Mouse (Mus musculus) kidney, embryonic 14.5 days (tissue): Measurements from ENCODE around the gene Arhgap17. TPM values are rescaled to one million over a fixed set of nuclear protein-coding genes. Genes with fewer than 3 reads are reported as not detected.

Experiments
- ATAC-seq: fragments of 200-750 bp; cut with Nextera tagmentation; 2 replicates; pipeline ENCODE4 v1.8.0; 2017; ENCODE audit warnings: moderate number of reproducible peaks, mild to moderate bottlenecking, moderate TSS enrichment, moderate library complexity; ENCODE audit not compliant: low FRiP score, low TSS enrichment
- H3K27ac ChIP-seq: fragments of 300-500 bp; sonication (generic); 2 replicates; pipeline ENCODE4 v1.5.1; 2014; ENCODE audit warnings: low read depth, mild to moderate bottlenecking, low read length, moderate library complexity, mixed read lengths
- H3K27me3 ChIP-seq: fragments of 300-500 bp; sonication (generic); 2 replicates; pipeline ENCODE4 v1.6.1; 2014; ENCODE audit warnings: mild to moderate bottlenecking, low read length; ENCODE audit not compliant: control insufficient read depth, insufficient read depth
- H3K36me3 ChIP-seq: fragments of 300-500 bp; sonication (generic); 2 replicates; pipeline ENCODE4 v1.6.1; 2014; ENCODE audit warnings: low read length, mixed read lengths; ENCODE audit not compliant: control insufficient read depth, insufficient read depth
- H3K4me1 ChIP-seq: fragments of 300-500 bp; sonication (generic); 2 replicates; pipeline ENCODE4 v1.6.1; 2014; ENCODE audit warnings: low read length, mixed read lengths; ENCODE audit not compliant: control insufficient read depth, insufficient read depth
- H3K4me2 ChIP-seq: fragments of 300-500 bp; sonication (generic); replicated peaks from 2 replicates; pipeline ENCODE4 v1.6.1; 2014; ENCODE audit warnings: low read depth, mild to moderate bottlenecking, low read length
- H3K4me3 ChIP-seq: fragments of 300-500 bp; sonication (generic); 2 replicates; pipeline ENCODE4 v1.5.1; 2014; ENCODE audit warnings: mild to moderate bottlenecking, low read length
- H3K9ac ChIP-seq: fragments of 300-500 bp; sonication (generic); 2 replicates; pipeline ENCODE4 v1.6.1; 2014; ENCODE audit warnings: low read depth, mild to moderate bottlenecking, low read length, moderate library complexity
- H3K9me3 ChIP-seq: fragments of 300-500 bp; sonication (generic); 2 replicates; pipeline ENCODE4 v1.6.1; 2016; ENCODE audit warnings: low read length; ENCODE audit not compliant: control insufficient read depth
- WGBS: fragments of 180-500 bp; shearing (Covaris S2); extraction: QIAGEN DNeasy Blood & Tissue Kit; methylation state at CpG from one replicate; pipeline ENCODE4 v1.1.7; 2014; 5-methylcytosine and 5-hydroxymethylcytosine counted together
- polyA plus RNA-seq: library from polyadenylated mRNA; unstranded; fragments of >200 nt; fragmentation: Nextera tagmentation; extraction: Ambion mirVana; gene quantifications from 2 replicates; pipeline ENCODE4 v1.2.1, GENCODE M21; 2014

Gene Arhgap17
- polyA plus RNA-seq, 1 experiment from 2014 or later = 31.2 TPM

DNA sequence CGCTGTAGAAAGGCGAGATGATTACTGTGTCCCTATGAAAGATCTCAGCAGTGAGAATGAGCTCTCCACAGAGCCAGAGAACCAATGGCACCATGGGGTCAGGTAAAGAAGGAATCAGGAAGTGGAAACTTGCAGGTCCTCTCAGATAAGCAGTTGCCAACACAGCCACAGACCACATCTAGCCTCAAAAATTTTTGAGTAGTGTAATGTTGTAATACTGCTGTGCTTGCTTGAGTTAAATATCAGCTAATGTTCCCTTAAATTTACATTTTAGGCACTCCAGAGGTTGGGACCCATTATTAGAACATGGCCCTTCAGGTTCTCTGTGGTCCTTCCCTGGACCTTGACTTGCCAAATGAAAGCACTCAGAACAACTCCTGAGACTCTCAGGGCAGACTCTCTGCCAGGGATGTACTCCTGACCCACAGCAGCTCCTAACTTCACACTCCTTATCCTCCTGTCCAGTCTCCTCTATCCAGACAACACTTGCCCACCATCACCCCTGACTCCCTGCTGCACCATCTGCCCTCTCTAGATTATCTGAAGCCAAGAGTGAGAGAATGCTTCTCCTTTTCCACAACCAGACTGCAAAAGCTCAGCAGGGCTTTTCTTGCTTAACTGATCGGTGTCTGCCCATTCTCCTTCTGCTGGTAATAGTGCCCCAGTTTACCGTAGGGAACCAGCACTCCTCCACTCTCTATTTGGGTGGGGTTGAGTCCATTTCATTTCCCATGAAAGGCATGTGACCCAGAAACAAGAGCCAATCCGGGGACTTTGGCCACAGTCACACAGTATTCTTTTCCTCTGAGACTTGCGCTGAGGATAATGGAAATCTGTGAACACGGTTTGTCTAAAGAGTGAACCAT, 3.6 kb downstream of the Arhgap17 start:
- no peak for ATAC-seq
- no peak overlapping the region for H3K4me2 ChIP-seq
- H3K27ac ChIP-seq = no peak overlapping the region
- no peaks in the 10 kb centered on the region; the same call in 1 of the 2 replicates for H3K36me3 ChIP-seq
- H3K27me3 ChIP-seq = no peaks in the 10 kb centered on the region
- WGBS = 87% methylated on average over 7 of the region's 7 CpGs
- no peak overlapping the region for H3K4me3 ChIP-seq
- no peak overlapping the region; the same call in 1 of the 2 replicates for H3K9ac ChIP-seq
- peaks cover 16% of the 10 kb centered on the region for H3K4me1 ChIP-seq
- no peaks in the 10 kb centered on the region for H3K9me3 ChIP-seq

DNA sequence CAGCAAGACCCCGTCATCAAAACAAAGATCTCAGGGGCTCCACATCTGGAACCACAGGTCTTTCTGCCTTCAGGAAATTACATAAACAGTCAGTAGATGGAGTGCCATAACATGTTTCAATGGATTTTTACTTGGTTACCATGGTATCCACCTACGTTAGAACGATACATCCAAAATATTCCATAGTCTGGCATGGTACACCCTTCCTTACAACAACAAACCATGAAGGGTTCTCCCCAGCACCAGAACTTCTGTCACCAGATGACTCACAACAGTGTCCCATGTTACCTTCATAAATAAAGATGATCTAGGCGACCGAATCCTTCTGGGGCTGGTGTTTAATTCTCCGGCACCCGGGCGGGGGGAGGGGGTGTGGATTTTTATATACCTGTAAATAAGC, 5.7 kb downstream of the Arhgap17 start:
- WGBS = 94% methylated on average over 8 of the region's 8 CpGs
- H3K4me2 ChIP-seq = no peak overlapping the region
- H3K4me1 ChIP-seq = peaks cover 16% of the 10 kb centered on the region
- no peaks in the 10 kb centered on the region for H3K9me3 ChIP-seq
- no peaks in the 10 kb centered on the region; the same call in 1 of the 2 replicates for H3K36me3 ChIP-seq
- H3K27ac ChIP-seq = no peak overlapping the region
- no peaks in the 10 kb centered on the region for H3K27me3 ChIP-seq
- no peak for ATAC-seq
- H3K9ac ChIP-seq = no peak overlapping the region
- H3K4me3 ChIP-seq = no peak overlapping the region

DNA sequence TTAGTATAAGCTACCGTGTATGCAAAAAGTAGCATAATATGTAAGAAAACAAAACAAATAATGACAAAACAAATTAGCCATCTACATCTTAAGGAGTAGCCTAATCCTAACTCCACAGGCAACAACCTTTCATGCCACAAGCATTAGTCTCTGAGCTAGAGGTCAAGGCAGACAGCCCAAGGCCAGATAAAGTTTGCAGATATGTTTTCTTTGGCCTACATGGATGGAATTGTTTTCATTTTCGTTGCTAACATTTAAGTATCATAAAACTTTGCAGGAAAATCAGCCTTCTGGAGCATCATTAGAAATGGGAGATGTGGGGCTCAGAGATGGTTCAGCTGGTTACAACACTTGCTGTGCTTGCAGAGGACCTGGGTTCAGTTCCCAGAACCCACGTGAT, 6.9 kb downstream of the Arhgap17 start:
- H3K4me3 ChIP-seq = no peak overlapping the region
- no peak overlapping the region for H3K9ac ChIP-seq
- peaks cover 8% of the 10 kb centered on the region for H3K4me1 ChIP-seq
- no peak overlapping the region for H3K4me2 ChIP-seq
- H3K9me3 ChIP-seq = no peaks in the 10 kb centered on the region
- no peak for ATAC-seq
- H3K27ac ChIP-seq = no peak overlapping the region
- WGBS = 77% methylated on average over 3 of the region's 3 CpGs
- H3K27me3 ChIP-seq = no peaks in the 10 kb centered on the region
- no peaks in the 10 kb centered on the region; the same call in 1 of the 2 replicates for H3K36me3 ChIP-seq

DNA sequence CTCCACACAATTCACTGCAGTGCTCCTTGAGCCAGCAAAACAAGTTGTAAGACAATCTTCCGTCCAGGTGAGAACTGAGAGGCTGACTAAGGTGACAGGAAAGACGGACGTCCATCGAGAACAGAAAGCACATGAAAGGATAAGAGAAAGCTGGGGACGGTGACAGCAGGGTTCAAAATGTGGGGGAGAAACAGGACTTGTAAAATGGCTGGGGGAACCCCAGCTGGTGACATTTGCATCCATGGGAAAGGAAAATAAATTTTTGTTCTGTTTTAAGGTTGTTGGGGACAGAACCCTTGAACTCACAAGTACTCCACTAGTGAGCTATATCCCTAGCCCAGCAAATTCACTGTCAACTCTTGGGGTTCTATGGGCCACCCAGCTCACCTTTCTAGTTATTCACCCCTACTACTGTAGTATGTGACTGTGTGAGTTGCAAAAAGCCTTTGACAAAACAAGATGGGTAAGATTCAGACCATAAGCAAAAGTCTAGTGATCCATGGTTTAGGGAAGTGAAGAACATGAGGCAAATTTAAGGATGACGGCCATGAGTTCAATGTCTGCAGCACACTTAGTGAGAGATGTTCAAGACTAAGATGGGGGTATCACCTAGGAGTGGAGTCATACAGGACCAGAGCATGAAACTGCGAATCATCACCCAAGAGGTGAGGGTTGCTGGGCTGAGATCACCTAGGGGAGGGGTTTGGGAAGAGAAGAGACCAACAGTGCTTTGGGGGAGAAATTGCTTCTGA, 8.3 kb downstream of the Arhgap17 start:
- no peak for ATAC-seq
- H3K27ac ChIP-seq = no peak overlapping the region
- H3K4me3 ChIP-seq = no peak overlapping the region
- whole genome bisulfite sequencing = 86% methylated on average over 7 of the region's 7 CpGs
- no peak overlapping the region for H3K9ac ChIP-seq
- H3K4me2 ChIP-seq = no peak overlapping the region
- no peaks in the 10 kb centered on the region for H3K4me1 ChIP-seq
- no peaks in the 10 kb centered on the region for H3K27me3 ChIP-seq
- no peaks in the 10 kb centered on the region for H3K9me3 ChIP-seq
- no peaks in the 10 kb centered on the region; the same call in 1 of the 2 replicates for H3K36me3 ChIP-seq

DNA sequence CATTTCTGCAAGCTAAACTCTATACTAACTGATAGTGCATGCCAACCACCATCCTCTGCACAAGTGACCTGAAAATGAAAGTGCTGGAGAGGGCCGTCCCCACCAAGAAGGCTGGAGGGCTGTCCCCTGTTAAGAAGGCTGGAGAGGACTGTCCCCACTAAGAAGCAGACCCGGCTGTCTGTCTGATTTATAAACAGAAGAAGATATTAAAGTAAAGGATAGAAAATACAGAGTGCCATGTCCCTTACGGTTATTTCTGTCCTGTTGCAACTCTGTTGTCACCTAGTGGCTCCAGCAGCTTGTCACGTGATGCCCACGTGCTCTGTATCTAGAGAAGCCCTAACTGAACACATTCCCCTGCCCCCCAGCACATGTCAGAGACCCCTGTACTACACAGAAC, 9.5 kb downstream of the Arhgap17 start:
- H3K4me2 ChIP-seq = no peak overlapping the region
- no peak for ATAC-seq
- no peak overlapping the region for H3K27ac ChIP-seq
- H3K9ac ChIP-seq = no peak overlapping the region
- H3K9me3 ChIP-seq = no peaks in the 10 kb centered on the region
- no peaks in the 10 kb centered on the region for H3K27me3 ChIP-seq
- no peaks in the 10 kb centered on the region; the same call in 1 of the 2 replicates for H3K36me3 ChIP-seq
- no peaks in the 10 kb centered on the region for H3K4me1 ChIP-seq
- no peak overlapping the region for H3K4me3 ChIP-seq
- WGBS = 77% methylated on average over 5 of the region's 5 CpGs

DNA sequence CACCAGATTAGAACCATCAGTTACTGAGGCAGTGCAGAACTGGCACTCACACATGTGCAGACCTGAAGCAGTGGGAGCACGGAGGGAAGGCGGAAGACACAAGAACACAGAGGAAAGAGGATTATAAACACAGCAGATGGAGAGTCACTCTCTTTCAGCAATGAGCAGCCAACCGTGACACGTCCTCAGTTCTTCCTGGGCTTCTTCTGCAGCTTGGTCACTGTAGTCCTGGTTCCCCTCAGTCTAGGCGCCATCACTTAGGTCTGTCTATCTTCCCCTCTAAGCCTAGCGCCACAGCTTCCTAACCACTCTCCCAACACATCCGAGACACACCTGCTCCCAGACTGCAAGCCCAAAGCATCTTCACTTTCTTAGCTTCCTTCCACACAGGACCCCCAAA, 10.6 kb downstream of the Arhgap17 start:
- no peaks in the 10 kb centered on the region; the same call in 1 of the 2 replicates for H3K36me3 ChIP-seq
- no peak overlapping the region for H3K4me3 ChIP-seq
- H3K9ac ChIP-seq = no peak overlapping the region
- WGBS = 71% methylated on average over 7 of the region's 7 CpGs
- no peaks in the 10 kb centered on the region for H3K27me3 ChIP-seq
- H3K4me2 ChIP-seq = no peak overlapping the region
- H3K27ac ChIP-seq = no peak overlapping the region
- no peak for ATAC-seq
- no peaks in the 10 kb centered on the region for H3K9me3 ChIP-seq
- no peaks in the 10 kb centered on the region for H3K4me1 ChIP-seq

DNA sequence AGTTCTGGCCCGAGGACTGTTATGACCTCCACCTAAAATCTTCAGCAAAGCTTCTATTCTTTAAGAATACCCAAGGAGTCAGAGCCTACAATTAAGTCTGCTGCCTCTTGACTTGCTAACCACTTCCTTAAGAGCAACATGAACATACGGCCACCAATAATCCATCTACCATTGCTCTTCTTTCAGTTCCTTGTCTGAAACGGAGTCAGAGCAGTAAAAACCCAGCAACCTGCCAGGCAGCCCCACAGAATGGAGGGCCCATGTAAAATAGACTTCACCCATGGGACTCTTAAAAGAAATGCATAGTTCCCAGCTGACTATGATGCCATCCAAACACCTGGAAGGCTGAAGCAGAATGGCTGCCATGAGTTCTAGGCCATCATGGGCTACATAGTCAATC, 13.6 kb downstream of the Arhgap17 start:
- ATAC-seq = no peak
- no peak overlapping the region for H3K27ac ChIP-seq
- H3K4me1 ChIP-seq = no peaks in the 10 kb centered on the region
- no peak overlapping the region for H3K9ac ChIP-seq
- H3K36me3 ChIP-seq = no peaks in the 10 kb centered on the region; the same call in 1 of the 2 replicates
- no peak overlapping the region for H3K4me3 ChIP-seq
- no peak overlapping the region for H3K4me2 ChIP-seq
- no peaks in the 10 kb centered on the region for H3K9me3 ChIP-seq
- no peaks in the 10 kb centered on the region for H3K27me3 ChIP-seq
- 78% methylated on average over 3 of the region's 3 CpGs for WGBS

DNA sequence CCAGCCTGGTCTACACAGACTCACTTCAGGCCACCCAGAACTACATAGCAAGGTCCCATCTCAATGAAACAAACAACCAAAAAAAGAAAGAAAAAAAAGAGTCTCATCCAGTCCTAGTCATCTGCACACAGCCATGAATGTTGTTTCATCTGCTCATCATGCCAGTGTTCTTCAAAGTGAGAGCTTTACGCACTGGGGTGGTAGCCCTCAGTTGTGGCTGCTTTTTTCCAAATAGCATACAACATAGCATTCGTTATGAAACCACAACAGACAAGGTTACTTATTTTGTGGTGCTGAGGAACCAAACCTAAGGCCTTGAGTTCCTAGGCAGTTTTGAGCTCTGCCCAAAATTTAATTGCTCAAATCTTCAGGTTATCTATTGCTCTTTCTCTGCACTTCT, 14.9 kb downstream of the Arhgap17 start:
- Histone ChIP-seq H3K4me2 (no peak overlapping the region), H3K4me1 (peaks cover 5% of the 10 kb centered on the region; the same call in 1 of the 2 replicates), H3K9me3 (no peaks in the 10 kb centered on the region), H3K4me3 (no peak overlapping the region), H3K27ac (no peak overlapping the region), H3K27me3 (no peaks in the 10 kb centered on the region), H3K36me3 (no peaks in the 10 kb centered on the region), H3K9ac (no peak overlapping the region)
- ATAC-seq = no peak
- WGBS = 92% methylated on average over 2 of the region's 2 CpGs

DNA sequence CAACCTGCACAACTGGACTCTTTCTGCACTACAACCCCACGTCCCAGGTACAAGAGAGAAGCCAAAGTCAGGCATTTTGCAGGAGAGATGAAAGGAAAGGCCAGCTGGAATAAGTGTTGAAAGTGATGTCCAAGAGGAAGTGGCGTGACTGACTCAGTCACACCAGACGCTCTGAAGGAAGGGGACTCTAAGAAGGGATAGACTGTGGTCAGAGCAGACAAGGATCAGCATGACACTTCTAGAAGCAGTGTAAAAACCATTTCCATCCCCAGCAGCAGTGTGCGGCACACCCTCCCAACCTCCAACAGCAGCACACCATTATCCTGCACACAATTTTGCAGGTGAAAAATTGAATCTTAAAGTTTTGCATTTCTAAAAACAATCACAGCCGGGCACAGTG, 15.3 kb downstream of the Arhgap17 start:
- Histone ChIP-seq H3K36me3 (no peaks in the 10 kb centered on the region), H3K27ac (no peak overlapping the region), H3K4me3 (no peak overlapping the region), H3K27me3 (no peaks in the 10 kb centered on the region), H3K4me1 (peaks cover 7% of the 10 kb centered on the region; the same call in 1 of the 2 replicates), H3K4me2 (no peak overlapping the region), H3K9ac (no peak overlapping the region), H3K9me3 (no peaks in the 10 kb centered on the region)
- ATAC-seq = no peak
- WGBS = 80% methylated on average over 5 of the region's 5 CpGs
